Mouse (Mus musculus): ENCODE data around the gene Rora.

Gene Rora

GRCm38 (mm10) chr9:68815877-68816276 lies 162.3 kb downstream of the Rora start:
- DNase-seq (ENCODE audit: extremely low spot score, low spot score): no peak

- DNase-seq (ENCODE audit: extremely low spot score, low spot score): no peak
Measured at GRCm38 (mm10) chr9:68820036-68820435, 166.4 kb downstream of the Rora start.

- DNase-seq (ENCODE audit: extremely low spot score, low spot score): no peak
Measured at GRCm38 (mm10) chr9:68820478-68820877, 166.9 kb downstream of the Rora start.

- DNase-seq (ENCODE audit: extremely low spot score, low spot score): no peak
Measured at GRCm38 (mm10) chr9:68821388-68821787, 167.8 kb downstream of the Rora start.

- DNase-seq (ENCODE audit: extremely low spot score, low spot score): no peak
Measured at GRCm38 (mm10) chr9:68823292-68823691, 169.7 kb downstream of the Rora start.

GRCm38 (mm10) chr9:68825107-68825506 lies 171.5 kb downstream of the Rora start:
- DNase-seq (ENCODE audit: extremely low spot score, low spot score): no peak

- DNase-seq (ENCODE audit: extremely low spot score, low spot score): no peak
Measured at GRCm38 (mm10) chr9:68825841-68826240, 172.3 kb downstream of the Rora start.

- DNase-seq (ENCODE audit: extremely low spot score, low spot score): no peak
Measured at GRCm38 (mm10) chr9:68827441-68827840, 173.9 kb downstream of the Rora start.

GRCm38 (mm10) chr9:68829903-68830302 lies 176.3 kb downstream of the Rora start:
- DNase-seq (ENCODE audit: extremely low spot score, low spot score): no peak

GRCm38 (mm10) chr9:68833323-68833722 lies 179.7 kb downstream of the Rora start:
- DNase-seq (ENCODE audit: extremely low spot score, low spot score): no peak

- peak; percentile 28 for DNase-seq (ENCODE audit: extremely low spot score, low spot score)
Measured at GRCm38 (mm10) chr9:68835037-68835649, 181.6 kb downstream of the Rora start.

- no peak for DNase-seq (ENCODE audit: extremely low spot score, low spot score)
Measured at GRCm38 (mm10) chr9:68842134-68842892, 188.7 kb downstream of the Rora start.

GRCm38 (mm10) chr9:68845556-68845955 lies 192.0 kb downstream of the Rora start:
- no peak for DNase-seq (ENCODE audit: extremely low spot score, low spot score)

- DNase-seq (ENCODE audit: extremely low spot score, low spot score): no peak
Measured at GRCm38 (mm10) chr9:68850321-68850720, 196.7 kb downstream of the Rora start.

GRCm38 (mm10) chr9:68852201-68852600 lies 198.6 kb downstream of the Rora start:
- no peak for DNase-seq (ENCODE audit: extremely low spot score, low spot score)

GRCm38 (mm10) chr9:68852934-68853333 lies 199.3 kb downstream of the Rora start:
- DNase-seq (ENCODE audit: extremely low spot score, low spot score): no peak

GRCm38 (mm10) chr9:68859500-68859899 lies 205.9 kb downstream of the Rora start:
- no peak for DNase-seq (ENCODE audit: extremely low spot score, low spot score)

GRCm38 (mm10) chr9:68866317-68866716 lies 212.7 kb downstream of the Rora start:
- DNase-seq (ENCODE audit: extremely low spot score, low spot score): no peak

GRCm38 (mm10) chr9:68873838-68874237 lies 220.3 kb downstream of the Rora start:
- DNase-seq (ENCODE audit: extremely low spot score, low spot score): no peak

GRCm38 (mm10) chr9:68874544-68874943 lies 221.0 kb downstream of the Rora start:
- DNase-seq (ENCODE audit: extremely low spot score, low spot score): no peak

GRCm38 (mm10) chr9:68875791-68876190 lies 222.2 kb downstream of the Rora start:
- DNase-seq (ENCODE audit: extremely low spot score, low spot score): no peak

- no peak for DNase-seq (ENCODE audit: extremely low spot score, low spot score)
Measured at GRCm38 (mm10) chr9:68876289-68876688, 222.7 kb downstream of the Rora start.

- DNase-seq (ENCODE audit: extremely low spot score, low spot score): no peak
Measured at GRCm38 (mm10) chr9:68881896-68882295, 228.3 kb downstream of the Rora start.
